Mouse (Mus musculus): ENCODE data around the gene Cisd1. TPM values are rescaled to one million over a fixed set of nuclear protein-coding genes. Genes with fewer than 3 reads are reported as not detected.

The Cisd1 gene
- total RNA-seq, 2 experiments from 2014 or later = 78.0 to 93.6 TPM

DNA sequence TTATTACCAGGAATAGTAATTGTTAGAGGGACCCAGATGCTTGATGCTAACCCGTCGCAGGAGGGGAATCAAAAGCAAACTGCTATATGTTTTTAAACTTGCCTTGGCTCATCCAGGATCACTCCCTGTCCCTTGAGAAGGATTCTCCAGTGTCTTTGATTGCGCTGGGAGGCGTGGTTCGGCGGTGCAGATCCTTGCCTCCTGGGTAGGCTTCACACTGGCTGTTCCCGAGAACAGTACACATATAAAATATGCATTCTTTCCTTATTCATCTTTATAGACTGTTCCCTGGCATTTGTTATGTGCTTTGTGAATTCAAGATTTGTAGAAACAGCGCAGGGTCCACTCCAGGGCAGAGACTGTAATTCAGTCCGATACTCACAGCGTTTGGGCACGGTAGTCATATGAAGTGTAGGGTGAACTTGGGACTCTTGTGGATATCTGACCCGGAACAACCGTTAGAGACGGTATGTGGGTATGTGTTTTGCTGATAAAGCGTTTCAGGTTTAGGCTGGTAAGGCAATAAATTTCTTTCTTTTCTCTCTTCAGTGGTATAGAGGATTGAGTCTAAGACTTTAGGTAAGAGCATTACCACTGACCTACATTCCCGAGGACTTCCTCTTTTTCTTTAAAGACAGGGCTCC, 4.0 kb upstream of the Cisd1 start:
- no peak for DNase-seq

DNA sequence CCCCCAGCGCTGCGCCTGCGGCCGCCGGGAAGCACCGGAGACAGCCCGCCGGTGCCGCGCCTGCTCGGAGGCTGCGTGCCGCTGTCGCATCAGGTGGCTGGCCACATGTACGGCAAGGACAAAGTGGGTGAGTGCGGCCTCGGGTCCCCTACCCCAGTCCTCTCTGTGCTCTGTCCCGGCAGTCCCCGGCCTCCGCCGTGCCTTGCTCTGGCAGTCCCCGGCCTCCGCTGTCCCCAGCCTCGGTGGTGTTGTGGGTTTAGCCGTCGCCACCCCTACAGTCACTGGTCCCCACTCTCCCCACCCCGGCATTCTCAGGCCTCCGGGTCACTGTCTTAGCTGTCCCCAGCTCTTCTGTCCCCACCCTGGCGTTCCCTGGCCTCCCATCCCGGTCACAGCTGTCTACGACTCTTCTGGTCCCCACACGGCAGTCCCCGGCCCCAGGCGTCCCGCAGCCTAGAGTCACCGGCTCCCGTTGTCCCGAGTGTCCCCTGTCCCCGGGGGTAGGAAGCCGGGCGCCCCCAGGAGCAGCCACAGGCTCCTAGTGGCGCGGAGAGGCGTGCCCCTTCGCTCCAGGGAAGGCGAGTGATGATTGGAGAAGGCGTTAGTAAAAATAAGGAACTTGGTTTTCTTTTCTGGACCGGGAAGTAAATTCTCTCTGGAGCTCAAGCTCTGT, 3.3 kb upstream of the Cisd1 start:
- peak; percentile 46 for DNase-seq

DNA sequence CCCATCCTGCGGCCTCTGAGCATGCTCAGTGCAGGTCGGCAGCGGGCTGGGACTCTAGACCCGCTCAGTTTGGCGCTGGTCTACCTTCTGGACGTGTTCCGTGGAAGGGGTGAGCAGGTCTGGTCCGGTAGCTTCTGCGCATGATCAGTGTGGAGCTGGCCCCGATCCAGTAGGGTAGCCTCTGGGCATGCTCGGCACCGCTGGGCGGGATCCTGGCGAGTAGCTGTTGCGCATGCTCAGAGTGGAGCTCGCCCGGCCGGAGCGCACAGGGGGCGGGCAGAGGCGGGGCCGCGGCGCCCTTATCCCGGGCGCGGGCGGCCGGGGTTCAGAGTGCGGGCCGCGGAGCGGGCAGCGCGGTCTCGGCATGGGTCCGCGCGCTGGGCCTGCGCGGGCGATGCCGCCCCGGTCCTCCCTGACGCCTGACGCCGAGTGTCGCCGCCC, 2.8 kb upstream of the Cisd1 start, which contains the start of gene Ipmk:
Ipmk (plus strand) TSS at position 255 of the 441 bp plus-strand sequence.
- DNase-seq = peak; percentile 100

DNA sequence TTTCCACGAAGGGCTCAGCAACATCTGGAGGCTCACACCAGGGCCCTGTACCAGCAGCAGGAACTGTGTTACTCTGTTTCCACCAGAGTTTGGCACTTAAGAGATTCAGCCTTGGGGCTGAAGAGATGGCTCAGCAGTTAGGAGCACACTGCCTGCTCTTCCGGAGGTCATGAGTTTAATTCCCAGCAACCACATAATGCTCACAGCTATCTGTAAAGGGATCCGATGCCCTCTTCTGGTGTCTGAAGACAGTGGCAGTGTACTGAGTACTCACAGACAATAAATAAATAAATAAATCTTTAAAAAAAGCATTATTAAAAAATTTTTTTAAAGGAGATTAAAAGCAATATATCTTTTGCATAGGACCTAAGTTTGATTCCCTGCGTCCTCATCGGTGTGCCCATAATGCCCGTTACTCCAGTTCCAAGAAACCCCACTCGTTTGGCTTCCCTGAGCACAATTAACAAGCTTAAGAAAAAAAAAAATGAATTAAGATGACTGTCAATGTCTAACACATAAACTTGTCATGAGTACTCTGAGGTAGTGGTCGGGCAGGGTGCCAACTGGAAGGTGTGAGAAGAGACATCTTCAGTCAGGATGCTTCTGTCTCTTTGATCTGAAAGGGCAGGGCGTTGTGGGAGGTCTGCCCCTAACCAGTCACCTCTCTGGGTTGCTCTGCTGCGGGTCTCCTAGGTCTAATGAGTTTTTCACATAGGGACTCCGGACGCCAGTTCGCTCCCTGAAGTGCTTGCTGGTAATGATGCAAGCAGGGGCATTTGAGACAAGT, 2.2 kb upstream of the Cisd1 start:
- peak; percentile 60 for DNase-seq

DNA sequence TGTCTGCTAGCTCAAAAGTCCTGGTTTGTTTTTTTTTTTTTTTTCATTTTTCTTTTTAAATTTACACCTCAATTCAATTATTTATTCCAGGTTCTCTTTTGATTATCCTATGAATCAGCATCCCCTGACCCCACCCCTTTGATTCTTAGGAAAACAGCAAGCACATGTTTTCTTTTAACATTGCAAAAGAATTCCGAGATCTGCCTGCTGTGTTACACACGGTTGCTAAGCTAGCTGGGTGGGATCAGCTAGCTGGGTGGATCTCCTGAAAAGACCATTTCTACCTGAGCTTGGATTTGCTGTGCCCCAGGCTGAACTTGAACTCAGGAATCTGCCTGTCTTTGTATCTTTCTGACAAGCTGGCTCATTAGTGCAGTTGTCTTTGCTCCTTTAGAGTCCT, 1.4 kb upstream of the Cisd1 start:
- DNase-seq = no peak

DNA sequence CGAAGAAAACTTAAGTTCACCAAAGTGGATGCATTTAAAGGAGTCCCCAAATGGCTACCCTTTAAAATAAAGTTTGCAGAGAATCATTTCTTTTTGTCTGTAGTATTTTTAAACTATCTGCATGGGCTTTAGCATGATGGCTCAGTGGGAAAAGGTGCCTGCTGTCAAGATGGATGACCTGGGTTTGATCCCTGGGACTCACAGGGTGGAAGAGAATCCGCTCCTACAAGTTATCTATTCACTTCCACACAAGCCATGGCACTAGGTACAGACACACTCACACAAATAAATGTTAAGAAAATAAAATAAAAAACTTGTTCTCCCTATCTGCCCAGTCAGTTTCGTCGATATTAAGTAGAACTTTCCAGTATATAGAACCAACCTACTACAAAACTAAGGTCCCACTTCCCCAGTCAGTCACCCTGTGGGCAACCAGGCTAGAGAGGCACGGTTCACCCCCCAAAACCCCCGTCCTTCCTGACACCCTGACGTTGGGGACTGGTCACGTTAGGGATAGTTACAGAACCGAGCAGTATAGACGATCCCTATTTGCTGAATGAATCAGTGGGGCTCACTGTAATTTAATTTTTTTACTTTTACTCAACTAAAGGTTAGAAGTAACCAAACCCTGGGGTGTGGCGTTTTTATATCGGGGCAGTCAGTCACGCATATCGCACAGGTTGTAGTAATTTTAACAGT, 1.0 kb downstream of the Cisd1 start:
- DNase-seq = no peak

DNA sequence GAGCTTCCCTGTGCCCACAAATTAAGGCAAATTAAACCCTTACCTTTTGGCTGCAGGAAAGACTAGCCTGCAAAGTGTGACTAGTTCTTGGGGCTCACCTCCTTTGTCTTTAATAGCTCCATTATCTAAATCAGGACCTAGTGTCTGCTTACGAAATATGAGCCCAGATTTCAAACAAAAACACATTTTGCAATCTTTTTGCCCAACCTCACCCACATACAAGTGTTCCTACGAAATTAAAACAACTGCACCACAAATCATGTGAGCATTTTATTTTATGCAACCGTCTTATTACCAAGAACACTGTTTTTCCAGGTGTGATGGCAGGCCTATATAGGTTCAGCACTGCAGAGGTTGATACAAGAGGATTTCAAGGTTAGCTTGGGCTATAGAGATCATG, 1.6 kb downstream of the Cisd1 start:
- no peak for DNase-seq

DNA sequence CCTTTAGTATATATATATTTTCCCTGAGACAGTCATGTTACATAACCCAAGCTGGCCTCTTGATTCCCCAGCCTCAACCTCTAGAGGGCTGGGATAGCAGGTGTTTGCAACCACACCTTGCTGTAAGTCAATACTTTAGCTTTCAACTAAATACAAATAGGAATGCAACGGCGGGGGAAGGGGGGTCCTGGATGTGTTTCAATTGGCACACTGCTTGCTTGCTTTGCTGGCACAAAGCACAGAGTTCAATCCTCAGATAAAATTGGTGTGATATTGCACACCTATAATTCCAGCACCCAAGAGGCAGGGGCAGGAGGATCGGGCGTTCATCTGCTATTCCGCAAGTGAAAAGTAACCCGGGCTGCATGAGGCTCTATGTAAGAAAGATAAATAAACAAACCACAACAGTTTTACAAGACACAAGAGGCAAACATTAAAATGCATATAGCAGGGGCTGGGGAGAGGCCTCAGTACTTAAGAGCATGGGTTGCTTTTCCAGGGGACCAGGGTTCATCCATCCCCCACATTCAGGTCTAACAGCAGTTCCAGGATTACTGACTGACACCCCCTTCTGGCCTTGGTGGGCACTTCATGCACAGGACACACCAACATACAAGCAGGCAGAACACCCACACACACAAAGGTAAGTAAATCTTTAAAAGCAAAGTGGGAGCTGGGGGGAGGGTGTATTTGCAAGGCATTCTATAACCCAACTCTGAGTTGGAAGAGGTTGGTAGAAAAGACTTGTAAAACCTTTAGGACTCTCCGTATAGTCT, 2.5 kb downstream of the Cisd1 start:
- no peak for DNase-seq

DNA sequence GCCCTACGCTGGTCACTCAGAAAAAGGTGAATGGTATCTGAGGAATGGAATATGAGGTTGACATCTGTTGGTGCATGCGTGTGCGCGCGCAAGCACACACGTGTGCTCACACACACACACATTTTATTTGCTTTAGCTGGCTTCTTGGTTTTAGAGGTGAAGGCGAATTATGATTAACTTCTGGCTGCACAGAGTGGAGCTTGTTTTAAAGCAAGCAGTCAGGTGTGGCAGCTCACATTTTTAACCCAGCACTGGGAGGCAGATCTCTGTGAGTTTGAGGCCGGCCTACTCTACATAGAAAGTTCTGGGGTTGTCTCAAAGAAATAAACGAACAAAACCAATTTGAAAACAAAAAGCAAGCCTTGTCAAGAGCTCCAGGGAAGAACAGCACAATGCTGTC, 3.5 kb downstream of the Cisd1 start:
- no peak for DNase-seq

DNA sequence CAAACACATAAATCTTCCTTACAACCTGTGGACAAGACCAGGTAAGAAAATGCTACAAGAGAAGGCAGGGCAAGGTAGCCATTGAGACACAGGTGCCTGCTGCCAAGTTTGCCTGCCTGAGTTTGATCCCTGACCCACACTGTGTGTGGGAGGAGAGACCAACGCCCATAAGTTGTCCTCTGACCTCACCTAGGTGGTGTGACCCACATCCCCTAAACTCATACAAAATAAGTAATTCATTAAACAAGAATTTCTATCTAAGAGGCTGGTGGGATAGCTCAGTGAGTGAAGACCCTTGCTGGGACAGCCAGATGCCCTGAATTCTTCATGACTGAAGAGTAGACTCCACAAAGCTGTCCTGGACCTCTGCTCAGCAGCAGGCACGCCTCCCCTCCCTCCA, 4.6 kb downstream of the Cisd1 start:
- DNase-seq = no peak

DNA sequence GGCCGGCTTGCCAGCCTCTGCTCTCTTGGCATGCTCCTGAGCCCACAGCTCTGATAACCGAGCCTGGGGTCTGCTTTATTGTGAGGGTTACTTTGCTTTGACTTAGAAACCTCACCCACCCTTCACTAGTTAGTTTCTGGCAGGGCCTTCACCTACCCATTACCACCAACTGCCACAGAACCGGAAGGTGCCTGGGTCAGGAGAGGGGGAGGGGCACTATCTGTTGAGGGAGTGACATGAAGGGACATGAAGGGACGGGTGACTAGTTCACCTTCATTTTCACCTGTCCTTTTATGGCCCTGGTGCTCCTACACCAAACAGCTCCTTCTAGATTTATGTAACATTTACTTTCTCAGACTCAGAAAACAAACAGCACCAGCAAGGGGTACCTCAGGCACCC, 5.3 kb downstream of the Cisd1 start:
- DNase-seq = no peak

DNA sequence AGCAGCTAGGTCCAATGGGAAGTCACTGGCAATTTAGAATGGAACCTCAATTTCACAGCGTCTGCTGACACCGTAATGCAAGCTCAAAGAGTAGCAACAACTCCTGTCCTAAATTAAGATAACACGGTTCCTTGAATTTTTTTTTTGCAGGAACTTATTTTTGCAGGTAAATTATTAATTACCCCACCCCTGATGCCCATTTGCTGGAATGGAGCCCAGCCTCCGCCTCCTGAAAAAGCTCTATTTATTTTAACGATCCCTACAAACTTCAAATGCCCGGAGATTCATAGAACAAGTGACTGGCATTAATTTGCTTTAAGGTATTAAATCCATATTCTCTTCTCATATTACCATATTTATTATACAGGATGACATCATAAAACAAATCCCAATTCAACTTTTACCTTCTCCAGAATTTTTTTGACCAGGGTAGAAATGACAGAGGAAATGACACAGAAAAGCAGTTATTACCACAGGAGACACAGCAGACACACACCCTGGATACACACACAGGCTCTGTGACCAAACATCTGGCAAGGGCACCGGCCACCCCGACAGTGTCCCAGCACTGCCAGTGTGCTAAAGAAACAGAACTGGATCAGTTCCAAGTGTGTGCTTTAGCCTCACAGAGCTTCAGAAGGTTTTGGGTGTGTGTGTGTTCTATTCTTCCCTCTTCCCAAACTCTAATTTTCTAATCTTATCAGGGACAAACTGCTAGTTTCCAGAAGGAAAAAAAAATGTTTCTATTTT, 6.4 kb downstream of the Cisd1 start:
- DNase-seq = no peak

DNA sequence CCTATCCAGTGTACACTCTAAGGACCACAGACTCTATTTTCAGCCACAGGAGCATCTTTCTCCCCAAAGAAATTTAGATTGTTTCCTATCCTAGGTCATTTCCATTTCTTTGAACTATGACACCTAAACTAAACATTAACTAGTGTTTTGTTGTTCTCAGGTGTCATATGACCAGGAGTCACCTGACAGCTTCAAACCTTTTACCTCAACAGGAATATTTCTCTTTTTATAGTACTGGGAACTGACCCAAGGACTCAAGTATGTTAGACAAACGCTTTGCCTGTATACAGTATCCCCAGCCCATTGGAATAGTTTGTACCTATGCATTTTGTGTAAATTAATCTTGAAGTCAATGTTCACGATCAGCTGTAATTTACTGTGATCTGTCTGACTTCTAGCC, 7.0 kb downstream of the Cisd1 start:
- DNase-seq = no peak

DNA sequence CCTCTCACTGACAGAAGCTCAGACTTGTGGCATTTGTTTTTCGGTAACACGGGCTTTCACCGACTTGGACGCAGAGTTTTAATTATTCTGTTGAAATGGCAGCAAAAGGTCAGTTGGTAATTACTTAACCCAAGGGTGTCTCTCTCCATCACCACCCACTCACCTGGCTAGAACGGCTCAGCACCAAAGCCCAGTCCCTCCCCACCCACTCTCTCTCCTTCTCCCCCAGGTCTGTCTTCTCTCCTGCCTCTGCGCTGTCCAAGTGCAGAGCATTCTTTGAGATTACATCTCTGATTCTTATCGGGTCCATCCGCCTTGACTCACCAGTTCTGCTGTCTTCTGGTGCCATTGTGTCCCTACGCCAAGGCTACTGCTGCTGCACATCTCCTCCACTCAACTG, 11.9 kb downstream of the Cisd1 start:
- DNase-seq = no peak

DNA sequence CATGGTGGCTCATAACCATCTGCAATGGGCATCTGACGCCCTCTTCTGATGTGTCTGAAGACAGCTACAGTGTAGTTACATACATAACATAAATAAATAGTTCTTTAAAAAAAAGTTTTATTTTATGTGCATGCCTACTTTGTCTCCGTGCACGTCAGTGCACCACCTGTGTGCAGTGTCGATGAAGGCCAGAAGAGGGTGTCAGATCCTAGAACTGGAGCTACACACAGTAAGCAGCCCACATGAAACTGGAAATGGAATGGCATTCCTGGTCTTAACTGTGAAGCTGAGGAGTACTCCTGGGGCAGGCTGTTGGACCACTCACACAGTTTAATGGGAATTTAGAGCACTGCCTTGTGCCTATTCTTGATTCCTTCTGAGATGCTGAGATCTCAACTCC, 12.4 kb downstream of the Cisd1 start:
- no peak for DNase-seq

DNA sequence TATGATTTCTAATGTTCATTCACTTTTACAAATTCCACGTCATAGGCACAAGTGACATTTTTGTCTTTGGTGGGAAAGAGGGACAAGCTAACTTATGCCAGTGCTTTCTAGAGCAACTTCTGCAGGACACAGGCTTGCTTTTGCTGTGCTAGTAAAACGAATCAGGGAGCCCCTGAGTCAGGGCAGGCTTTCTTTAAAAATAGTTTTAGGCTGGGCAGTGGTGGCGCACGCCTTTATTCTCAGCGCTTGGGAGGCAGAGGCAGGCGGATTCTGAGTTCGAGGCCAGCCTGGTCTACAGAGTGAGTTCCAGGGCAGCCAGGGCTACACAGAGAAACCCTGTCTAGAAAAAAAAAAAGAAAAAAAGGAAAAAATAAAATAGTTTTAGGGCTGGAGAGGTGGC, 12.8 kb downstream of the Cisd1 start:
- no peak for DNase-seq

DNA sequence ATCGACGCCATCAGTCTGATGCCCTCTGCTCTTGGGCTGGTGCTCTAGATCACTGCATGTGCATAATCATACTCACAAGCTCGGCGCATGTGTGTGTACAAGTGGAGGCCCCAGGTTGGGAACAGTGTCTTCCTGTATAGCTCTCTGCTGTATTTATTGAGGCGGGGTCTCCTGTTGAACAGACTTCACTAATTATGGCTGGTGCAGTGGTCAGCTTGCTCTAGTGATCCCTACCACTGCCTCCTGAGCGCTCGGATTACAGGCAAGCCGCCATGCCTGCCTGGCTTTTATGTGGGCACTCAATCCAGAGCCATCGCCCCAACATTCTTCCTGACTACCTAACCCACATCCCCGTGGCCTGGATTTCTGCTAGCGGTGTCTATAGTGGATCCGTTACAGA, 14.7 kb downstream of the Cisd1 start:
- DNase-seq = no peak

DNA sequence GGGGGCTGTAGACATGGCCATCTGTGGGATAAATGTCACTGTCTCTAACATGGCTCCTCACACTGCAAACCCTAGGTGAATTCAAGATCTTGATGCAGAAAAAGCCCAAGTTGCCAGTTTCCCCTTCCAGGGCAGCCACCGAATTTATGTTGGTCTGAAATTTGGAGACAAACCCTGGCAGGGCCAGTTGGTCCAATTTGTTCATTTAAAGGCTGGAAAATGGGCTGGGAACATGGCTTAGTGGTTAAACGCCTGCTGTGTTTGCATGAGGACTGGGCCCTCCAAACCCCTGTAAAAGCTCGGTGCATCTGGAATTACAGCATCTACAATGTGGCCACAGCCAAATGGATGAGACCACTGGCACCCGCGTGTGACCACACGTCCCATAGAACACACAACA, 15.5 kb downstream of the Cisd1 start:
- DNase-seq = no peak

DNA sequence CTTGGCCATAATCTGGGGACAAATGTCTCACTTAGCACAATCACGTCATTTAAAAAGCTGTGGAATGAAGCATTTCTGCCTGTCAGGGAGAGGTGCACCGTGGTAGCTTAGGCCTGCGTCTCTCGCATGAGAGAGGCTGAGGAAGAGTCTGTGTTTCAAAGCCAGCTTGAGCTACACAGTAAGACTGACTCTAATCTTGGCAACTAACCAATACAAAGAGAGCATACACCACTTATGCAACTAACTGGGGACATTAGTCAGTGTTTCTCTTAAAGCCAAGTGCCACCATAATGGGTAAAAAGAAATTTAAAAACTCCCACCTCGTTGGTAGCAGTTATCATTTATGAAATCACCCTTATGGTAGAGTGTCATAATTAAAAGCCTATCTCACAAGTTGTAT, 15.9 kb downstream of the Cisd1 start:
- no peak for DNase-seq

DNA sequence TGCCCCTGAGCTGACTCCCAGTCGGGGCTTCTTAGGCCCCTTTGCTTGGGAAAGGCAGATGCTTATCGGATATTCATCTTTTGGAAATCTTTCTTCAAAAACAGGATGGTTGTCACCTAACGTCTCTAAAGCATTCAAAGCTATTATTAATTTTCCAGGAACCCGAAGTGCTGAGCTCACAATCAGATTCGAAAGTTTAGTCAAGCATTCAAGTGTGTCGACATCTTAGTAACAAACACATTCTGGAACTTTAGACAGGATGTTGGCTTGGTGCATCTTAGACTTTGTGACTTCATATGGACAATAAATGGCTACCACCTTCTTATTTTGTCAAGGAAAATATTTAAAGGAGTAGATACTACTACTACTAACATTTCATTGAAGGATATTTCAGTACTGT, 16.4 kb downstream of the Cisd1 start:
- DNase-seq = no peak

DNA sequence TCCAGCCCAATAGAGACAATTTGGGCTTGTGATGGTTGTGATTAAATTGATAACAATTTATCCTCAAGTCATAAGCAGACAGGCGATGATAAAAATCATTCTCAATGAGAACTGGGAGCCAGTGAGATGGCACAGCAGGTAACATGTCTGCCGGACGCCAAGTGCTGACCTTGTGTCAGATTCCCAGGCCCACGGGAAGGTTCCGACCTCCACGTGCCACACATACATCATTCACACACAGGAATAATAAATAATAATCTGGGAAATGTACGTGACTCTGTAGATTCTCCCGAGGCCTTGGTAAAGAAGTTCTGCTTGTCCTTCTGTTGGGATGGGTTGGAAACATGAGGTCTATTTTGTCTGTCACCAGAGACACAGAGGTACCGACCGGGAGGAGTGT, 17.4 kb downstream of the Cisd1 start:
- DNase-seq = no peak
